Comparison of ENCODE assay signal across 29 mouse cellular contexts in genomic region chr5:145089878-145090277, GRCm38 (mm10). TPM values are rescaled to one million over a fixed set of nuclear protein-coding genes. Genes with fewer than 3 reads are reported as not detected.
"Had no signal": no experiment of that assay in that cellular context is flagged by ENCODE, and none has a peak within 500 bp of the region (broad histone marks: within the 10 kb centered on the region; RNA-seq: fewer than 3 reads in every experiment).

No protein-coding gene starts in this region.

- H3K4me3 ChIP-seq: intestine, embryonic 15.5 days; kidney, embryonic 15.5 days; left cerebral cortex, adult 2 months; limb, embryonic 12.5 days; limb, embryonic 15.5 days; liver, embryonic 13.5 days had no signal

- ATAC-seq: intestine, embryonic 15.5 days; lung, postnatal 0 days had no signal

- DNase-seq: kidney, adult 11 months; kidney, adult 8-10 months; kidney, postnatal 10 days; kidney, postnatal 4 days; layer of hippocampus, adult 9-11 months; layer of hippocampus, postnatal 36 days; left cerebral cortex, postnatal 4 days; liver, embryonic 13.5 days; lung, embryonic 14.5 days; lung, postnatal 36 days; midbrain, embryonic 14.5 days; thymus, adult 18-20 months; thymus, postnatal 14 days had no signal

- H3K9ac ChIP-seq: intestine, embryonic 15.5 days; kidney, embryonic 15.5 days; limb, embryonic 12.5 days; limb, embryonic 15.5 days; liver, embryonic 13.5 days; lung, embryonic 14.5 days had no signal

- H3K27me3 ChIP-seq: intestine, embryonic 15.5 days; kidney, embryonic 15.5 days; limb, embryonic 12.5 days; limb, embryonic 15.5 days; liver, embryonic 13.5 days had no signal

- H3K4me2 ChIP-seq: intestine, embryonic 15.5 days; kidney, embryonic 15.5 days; limb, embryonic 12.5 days; limb, embryonic 15.5 days; liver, embryonic 13.5 days; lung, embryonic 14.5 days; midbrain, embryonic 11.5 days had no signal

- H3K9me3 ChIP-seq: intestine, embryonic 15.5 days; kidney, embryonic 15.5 days; limb, embryonic 12.5 days; limb, embryonic 15.5 days; liver, embryonic 13.5 days had no signal

- H3K27ac ChIP-seq: intestine, embryonic 15.5 days; kidney, embryonic 15.5 days; limb, embryonic 12.5 days; limb, embryonic 15.5 days; liver, embryonic 13.5 days had no signal

RNA-seq across cellular contexts. Expression of gene Kpna7, which starts 6.0 kb away (rescaled TPM):
- total RNA-seq: layer of hippocampus, adult 18-20 months; layer of hippocampus, postnatal 36 days; left cerebral cortex, adult 2 months; left cerebral cortex, postnatal 14 days; left cerebral cortex, postnatal 4 days; midbrain, postnatal 0 days had no signal
- polyA plus RNA-seq: kidney, embryonic 15.5 days; limb, embryonic 15.5 days; lung, embryonic 14.5 days; lung, postnatal 0 days; midbrain, embryonic 11.5 days; midbrain, embryonic 14.5 days; midbrain, postnatal 0 days; neural tube, embryonic 11.5 days; neural tube, embryonic 14.5 days; small intestine, adult 2 months; spleen, adult 2 months had no signal

RNA-seq across cellular contexts. Expression of gene 1700018F24Rik, which starts 47.1 kb away (rescaled TPM):
- total RNA-seq: layer of hippocampus, adult 18-20 months; layer of hippocampus, postnatal 36 days; left cerebral cortex, adult 2 months; left cerebral cortex, postnatal 14 days; left cerebral cortex, postnatal 4 days; midbrain, postnatal 0 days had no signal
- polyA plus RNA-seq: intestine, embryonic 15.5 days; kidney, embryonic 15.5 days; limb, embryonic 12.5 days; limb, embryonic 15.5 days; liver, embryonic 13.5 days; liver, embryonic 16.5 days; lung, embryonic 14.5 days; midbrain, embryonic 11.5 days; midbrain, embryonic 14.5 days; midbrain, postnatal 0 days; neural tube, embryonic 11.5 days; neural tube, embryonic 14.5 days; small intestine, adult 2 months; spleen, adult 2 months; stomach, embryonic 16.5 days had no signal
